Mouse (Mus musculus): ENCODE measurements around the gene Vsnl1. TPM values are rescaled to one million over a fixed set of nuclear protein-coding genes. Genes with fewer than 3 reads are reported as not detected.

Vsnl1 gene
- total RNA-seq, 2 experiments from 2014 or later, result not detected

- no peak for ATAC-seq (replicated peaks; ENCODE audit: poor library complexity)
These were observed 47.3 kb downstream of the Vsnl1 start for GRCm38 (mm10) chr12:11389141-11389540.

DNA sequence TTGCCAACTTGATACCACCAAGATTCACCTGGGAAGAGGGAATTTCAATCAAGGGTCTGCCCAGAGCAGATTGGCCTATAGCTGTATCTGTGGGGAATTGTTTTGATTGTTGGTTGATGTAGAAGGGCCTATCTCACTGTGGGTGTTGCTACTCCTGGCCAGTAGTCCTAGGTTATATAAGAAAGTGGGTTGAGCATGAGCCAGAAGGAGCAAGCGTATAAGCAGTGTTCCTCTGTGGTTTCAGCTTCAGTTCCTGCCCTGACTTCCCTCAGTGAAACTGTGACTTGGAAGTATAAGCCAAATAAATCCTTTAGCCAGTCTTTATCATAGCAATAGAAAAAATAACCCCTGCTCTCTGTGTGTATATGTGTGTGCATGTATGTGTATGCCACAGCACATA, 51.7 kb downstream of the Vsnl1 start:
- ATAC-seq (replicated peaks; ENCODE audit: poor library complexity), result no peak

DNA sequence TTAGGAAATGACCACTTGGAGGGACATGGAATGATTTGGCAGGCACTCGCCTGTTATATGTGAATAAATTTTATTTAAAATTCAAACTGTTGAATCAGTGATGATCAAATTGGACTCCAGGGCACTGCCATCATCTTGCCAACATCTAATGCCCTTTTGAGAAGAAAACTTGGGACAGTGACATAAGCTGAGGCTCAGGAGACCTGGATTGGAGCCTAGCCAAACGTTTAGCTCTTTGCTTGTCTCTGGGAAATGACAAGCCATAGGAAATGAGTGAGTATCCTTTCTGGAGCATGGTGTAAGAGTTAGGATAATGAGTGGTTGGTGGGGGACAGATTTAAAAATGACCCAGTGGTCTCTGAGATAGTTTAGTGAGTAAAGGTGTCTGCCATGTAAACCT, 57.0 kb downstream of the Vsnl1 start:
- ATAC-seq (replicated peaks; ENCODE audit: poor library complexity), result no peak

DNA sequence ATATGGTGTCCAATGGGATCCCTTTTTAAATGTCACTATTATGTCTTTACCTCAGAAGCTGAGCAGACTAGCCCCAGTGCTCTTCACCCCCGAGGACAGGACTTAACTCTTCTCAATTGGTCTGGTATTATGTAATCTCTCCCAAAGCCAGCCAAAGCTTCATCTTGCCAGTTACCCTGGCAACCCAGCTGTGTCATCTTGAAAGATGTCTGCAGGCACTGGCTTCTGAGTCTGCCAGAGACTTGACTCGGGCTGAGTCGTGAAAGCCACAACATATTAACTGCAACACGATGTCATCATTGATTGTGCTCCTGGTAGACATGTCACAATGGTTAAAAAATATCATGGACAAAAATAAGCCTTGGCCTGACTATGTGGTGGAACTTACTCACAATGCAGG, 66.4 kb downstream of the Vsnl1 start:
- ATAC-seq (replicated peaks; ENCODE audit: poor library complexity), result no peak

GRCm38 (mm10) chr12:11367099-11367765, 69.2 kb downstream of the Vsnl1 start:
- no peak for ATAC-seq (replicated peaks; ENCODE audit: poor library complexity)

DNA sequence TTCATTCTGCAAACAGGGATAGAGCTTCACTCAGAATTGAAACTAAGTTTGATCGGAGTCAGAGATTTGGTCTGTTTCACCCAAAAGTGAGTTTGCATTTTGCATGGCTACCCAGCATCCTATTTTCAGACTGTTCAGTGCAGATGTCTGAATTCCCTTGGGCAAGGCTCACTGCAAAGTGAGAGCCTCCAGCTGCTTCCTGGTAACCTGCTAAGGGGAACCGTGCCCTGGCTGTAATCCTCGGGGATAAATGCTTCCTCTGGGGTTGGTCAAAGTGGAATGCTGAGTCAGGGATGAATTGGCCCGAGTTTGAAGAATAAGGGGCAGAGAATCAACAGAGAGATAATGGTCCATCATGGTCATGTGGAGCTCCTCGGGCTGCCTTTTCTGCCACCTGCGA, 71.5 kb downstream of the Vsnl1 start:
- ATAC-seq (replicated peaks; ENCODE audit: poor library complexity), result no peak

DNA sequence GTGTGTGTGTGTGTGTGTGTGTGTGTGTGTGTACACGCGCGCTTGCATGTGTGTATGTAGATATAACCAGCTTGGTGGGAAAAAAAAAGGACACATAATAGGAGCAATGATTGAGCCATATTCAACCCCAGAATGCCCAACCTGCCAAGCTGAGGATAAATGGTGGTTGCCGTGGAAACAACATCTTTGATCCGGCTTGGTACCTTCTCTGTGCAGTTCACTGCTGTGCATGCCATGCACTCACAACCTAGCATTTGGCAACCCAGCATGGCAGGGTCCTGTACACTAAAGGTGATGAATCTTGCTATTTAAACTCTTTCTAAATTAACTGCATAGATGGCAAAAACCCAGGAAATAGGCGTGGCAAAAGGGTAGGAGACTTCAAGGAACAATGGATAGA, 74.0 kb downstream of the Vsnl1 start:
- no peak for ATAC-seq (replicated peaks; ENCODE audit: poor library complexity)

DNA sequence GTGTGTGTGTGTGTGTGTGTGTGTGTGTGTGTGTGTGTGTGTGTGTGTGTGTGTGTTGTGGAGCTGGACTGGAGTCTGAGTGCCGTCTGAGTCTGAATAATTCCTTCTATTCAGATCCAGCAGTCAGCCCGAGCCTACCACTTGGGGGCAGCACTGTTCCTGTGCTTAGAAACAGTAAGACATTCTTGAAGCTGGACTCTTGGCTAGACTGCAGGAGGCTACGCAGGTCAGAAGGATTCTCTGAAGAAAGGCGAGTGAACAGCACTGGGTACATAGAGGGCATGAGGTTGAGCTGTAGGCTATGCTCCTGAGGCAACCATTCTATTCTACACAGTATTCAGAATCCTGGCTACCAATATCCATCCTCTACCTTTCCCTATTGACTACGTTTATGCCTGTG, 85.5 kb downstream of the Vsnl1 start:
- ATAC-seq (replicated peaks; ENCODE audit: poor library complexity), result peak; percentile 83

DNA sequence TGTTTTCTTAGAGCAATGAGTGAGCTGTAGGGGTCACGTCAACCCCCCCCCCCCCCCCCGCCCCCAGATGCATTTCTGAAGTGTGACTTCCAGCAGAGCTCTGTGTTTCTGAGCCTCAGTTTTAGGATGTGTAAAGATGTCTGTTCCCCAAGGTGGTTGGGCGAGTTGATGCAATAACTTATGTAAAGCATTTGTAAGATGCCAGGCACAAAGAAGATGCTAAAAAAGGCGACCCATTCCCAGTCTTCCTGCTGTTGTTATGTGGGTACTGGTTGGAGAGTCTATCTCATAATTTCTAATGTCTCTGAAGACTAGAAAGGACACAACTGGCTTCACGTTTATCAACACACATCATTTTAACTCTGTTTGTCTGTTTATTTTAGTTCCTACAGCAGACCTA, 86.5 kb downstream of the Vsnl1 start:
- ATAC-seq (replicated peaks; ENCODE audit: poor library complexity), result no peak

GRCm38 (mm10) chr12:11348423-11348822, 88.0 kb downstream of the Vsnl1 start:
- no peak for ATAC-seq (replicated peaks; ENCODE audit: poor library complexity)

- no peak for ATAC-seq (replicated peaks; ENCODE audit: poor library complexity)
These were observed 90.5 kb downstream of the Vsnl1 start for GRCm38 (mm10) chr12:11345963-11346362.

DNA sequence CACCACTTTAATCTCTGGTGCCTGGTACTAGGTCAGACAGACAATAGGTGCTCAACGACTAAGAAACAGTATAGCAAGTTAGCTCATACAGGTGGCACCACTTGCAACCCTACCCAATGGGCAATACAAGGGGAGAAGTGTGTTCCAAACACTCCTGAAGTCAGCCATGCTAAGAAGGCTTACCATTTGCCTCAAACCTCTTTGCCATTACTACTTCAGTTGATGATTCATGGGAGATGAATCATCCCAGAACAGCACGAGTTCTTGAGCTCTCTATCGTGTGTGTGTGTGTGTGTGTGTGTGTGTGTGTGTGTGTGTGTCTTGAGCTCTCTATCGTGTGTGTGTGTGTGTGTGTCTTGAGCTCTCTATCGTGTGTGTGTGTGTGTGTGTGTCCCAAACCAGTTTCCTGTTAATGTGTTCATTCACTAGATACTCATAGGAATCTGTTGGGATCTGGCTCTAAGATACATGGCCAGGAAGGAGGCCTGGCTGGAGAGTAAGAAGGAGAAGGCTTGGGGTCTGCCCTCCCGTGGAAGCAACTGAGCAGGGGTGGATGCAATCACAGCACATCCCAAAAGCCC, 94.3 kb downstream of the Vsnl1 start:
- no peak for ATAC-seq (replicated peaks; ENCODE audit: poor library complexity)

- peak; percentile 83 for ATAC-seq (replicated peaks; ENCODE audit: poor library complexity)
These were observed 98.2 kb downstream of the Vsnl1 start for GRCm38 (mm10) chr12:11338251-11338650.

GRCm38 (mm10) chr12:11336845-11337244, 99.6 kb downstream of the Vsnl1 start:
- peak; percentile 78 for ATAC-seq (replicated peaks; ENCODE audit: poor library complexity)

- ATAC-seq (replicated peaks; ENCODE audit: poor library complexity), result no peak
These were observed 109.9 kb downstream of the Vsnl1 start for GRCm38 (mm10) chr12:11326483-11326882.

- ATAC-seq (replicated peaks; ENCODE audit: poor library complexity), result peak; percentile 74
These were observed 111.9 kb downstream of the Vsnl1 start for GRCm38 (mm10) chr12:11324480-11324879.

GRCm38 (mm10) chr12:11317671-11318070, 118.7 kb downstream of the Vsnl1 start:
- peak; percentile 64 for ATAC-seq (replicated peaks; ENCODE audit: poor library complexity)

DNA sequence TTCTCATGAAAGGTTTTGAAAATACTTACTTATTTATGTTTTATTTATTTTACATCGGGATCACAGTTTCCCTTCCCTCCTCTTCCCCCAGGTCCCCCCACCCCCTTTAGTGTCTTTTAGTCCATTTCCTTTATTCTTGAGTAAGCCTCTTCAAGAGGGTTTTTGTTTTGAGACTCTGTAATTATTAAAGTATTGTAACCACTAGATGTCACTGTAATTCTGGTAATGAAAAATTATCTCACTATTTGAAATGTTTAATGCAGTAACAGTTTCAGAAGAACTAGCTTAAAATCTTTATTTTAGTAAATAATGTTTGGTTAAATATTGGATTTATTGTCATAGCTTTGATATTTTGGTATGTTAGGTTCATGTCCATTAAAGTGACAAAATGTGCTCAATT, 122.6 kb downstream of the Vsnl1 start:
- ATAC-seq (replicated peaks; ENCODE audit: poor library complexity), result 0 out of 2 replicates have a peak, but pooled peaks have one; percentile 37

DNA sequence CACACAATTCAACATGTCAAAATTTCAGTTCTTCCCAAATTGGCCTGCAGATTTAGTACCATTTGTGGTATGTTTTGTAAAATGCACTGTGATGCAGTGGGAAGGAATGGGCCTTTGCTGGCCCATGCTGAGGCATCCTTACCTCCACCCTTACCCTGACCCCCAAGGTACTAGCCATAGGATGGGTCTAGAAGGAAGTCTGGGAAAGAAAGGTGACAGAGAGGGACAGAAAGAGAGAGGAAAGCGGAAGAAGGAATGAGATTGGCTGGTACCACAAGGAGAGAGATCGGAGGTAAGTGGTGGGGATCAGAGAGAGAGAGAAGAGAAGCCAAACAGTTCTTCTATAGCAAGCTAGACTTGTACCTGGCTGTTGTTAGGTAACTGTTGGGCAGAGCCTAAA, 125.3 kb downstream of the Vsnl1 start:
- ATAC-seq (replicated peaks; ENCODE audit: poor library complexity), result no peak

DNA sequence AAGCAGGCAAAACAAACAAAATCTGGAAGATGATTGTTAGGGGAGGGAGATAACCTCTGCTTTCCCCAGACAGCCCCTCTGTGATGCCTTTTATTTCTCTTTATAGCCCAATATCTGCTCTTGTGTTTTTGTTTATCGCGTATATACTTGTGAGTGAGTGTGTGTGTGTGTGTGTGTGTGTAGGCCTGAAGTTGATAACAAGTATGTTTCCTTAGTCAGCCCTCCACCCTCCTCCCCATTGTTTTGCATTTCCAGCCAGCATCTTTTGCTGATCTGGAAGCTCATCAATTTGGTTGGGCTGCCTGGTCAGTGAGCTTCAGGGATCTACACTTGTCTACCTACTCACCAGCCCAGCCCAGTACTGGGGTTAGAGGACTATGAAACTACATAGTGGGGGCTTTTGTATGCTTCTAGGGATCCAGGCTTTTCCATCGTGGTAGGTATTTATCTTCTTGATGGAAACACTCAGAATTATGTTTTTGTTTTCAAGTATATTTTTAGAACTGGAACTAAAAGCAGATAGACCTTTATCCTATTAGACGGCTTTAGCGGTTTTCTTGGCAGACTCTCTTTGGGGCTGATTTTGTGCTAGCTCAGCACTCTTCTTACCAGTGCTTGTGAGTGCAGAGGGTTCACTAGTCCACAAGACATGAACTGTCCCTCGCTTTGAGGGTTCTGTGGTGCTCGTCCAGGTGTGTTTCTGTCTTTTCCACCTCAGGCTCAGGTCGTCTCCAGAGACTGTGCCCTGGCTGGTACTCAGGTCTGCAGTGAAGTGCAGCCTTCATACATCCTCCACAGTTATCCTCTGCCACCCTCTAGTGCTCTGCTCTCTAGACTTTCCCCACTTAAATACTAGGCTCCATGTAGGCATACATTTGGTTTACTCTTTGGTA, 129.4 kb downstream of the Vsnl1 start:
- ATAC-seq (replicated peaks; ENCODE audit: poor library complexity), result no peak

GRCm38 (mm10) chr12:11300858-11301257, 135.6 kb downstream of the Vsnl1 start:
- ATAC-seq (replicated peaks; ENCODE audit: poor library complexity), result peak; percentile 52

- ATAC-seq (replicated peaks; ENCODE audit: poor library complexity), result no peak
These were observed 150.0 kb downstream of the Vsnl1 start for GRCm38 (mm10) chr12:11286382-11286781.
